Mouse (Mus musculus): ENCODE measurements around the gene Mitf. TPM values are rescaled to one million over a fixed set of nuclear protein-coding genes. Genes with fewer than 3 reads are reported as not detected.

Gene Mitf
- polyA plus RNA-seq, 1 experiment from 2014 or later: 3.1 TPM

- no peaks in the 10 kb centered on the region for H3K9me3 ChIP-seq (ENCODE audit: control insufficient read depth, low read depth, low read length)
- H3K27ac ChIP-seq (ENCODE audit: low read length): no peak overlapping the region
- no peaks in the 10 kb centered on the region for H3K36me3 ChIP-seq (ENCODE audit: control insufficient read depth, insufficient read depth, low read length)
- H3K4me2 ChIP-seq (replicated peaks; ENCODE audit: low read depth, low read length): no peak overlapping the region
- H3K4me3 ChIP-seq (ENCODE audit: low read depth, low read length): no peak overlapping the region
- no peaks in the 10 kb centered on the region for H3K27me3 ChIP-seq (ENCODE audit: control insufficient read depth, insufficient read depth, low read length)
- H3K4me1 ChIP-seq (ENCODE audit: control insufficient read depth, insufficient read depth, low read length): no peaks in the 10 kb centered on the region
- no peak for ATAC-seq (ENCODE audit: insufficient number of reproducible peaks, insufficient read depth, low FRiP score, low read depth)
- no peak overlapping the region for H3K9ac ChIP-seq (replicated peaks; ENCODE audit: low read depth, low read length)
- WGBS: 80% methylated on average over 8 of the region's 8 CpGs
These were observed 48.7 kb downstream of the Mitf start for GRCm38 (mm10) chr6:97855420-97856170.

- H3K4me1 ChIP-seq (ENCODE audit: control insufficient read depth, insufficient read depth, low read length): no peaks in the 10 kb centered on the region
- H3K4me3 ChIP-seq (ENCODE audit: low read depth, low read length): no peak overlapping the region
- H3K27me3 ChIP-seq (ENCODE audit: control insufficient read depth, insufficient read depth, low read length): no peaks in the 10 kb centered on the region
- H3K36me3 ChIP-seq (ENCODE audit: control insufficient read depth, insufficient read depth, low read length): no peaks in the 10 kb centered on the region
- ATAC-seq (ENCODE audit: insufficient number of reproducible peaks, insufficient read depth, low FRiP score, low read depth): no peak
- no peaks in the 10 kb centered on the region for H3K9me3 ChIP-seq (ENCODE audit: control insufficient read depth, low read depth, low read length)
- H3K4me2 ChIP-seq (replicated peaks; ENCODE audit: low read depth, low read length): no peak overlapping the region
- no peak overlapping the region for H3K9ac ChIP-seq (replicated peaks; ENCODE audit: low read depth, low read length)
- H3K27ac ChIP-seq (ENCODE audit: low read length): no peak overlapping the region
- WGBS: 77% methylated on average over 8 of the region's 8 CpGs
These were observed 49.6 kb downstream of the Mitf start for GRCm38 (mm10) chr6:97856502-97856901.

- no peaks in the 10 kb centered on the region for H3K9me3 ChIP-seq (ENCODE audit: control insufficient read depth, low read depth, low read length)
- no peaks in the 10 kb centered on the region for H3K27me3 ChIP-seq (ENCODE audit: control insufficient read depth, insufficient read depth, low read length)
- no peak overlapping the region for H3K4me2 ChIP-seq (replicated peaks; ENCODE audit: low read depth, low read length)
- ATAC-seq (ENCODE audit: insufficient number of reproducible peaks, insufficient read depth, low FRiP score, low read depth): no peak
- H3K4me3 ChIP-seq (ENCODE audit: low read depth, low read length): no peak overlapping the region
- 54% methylated on average over 3 of the region's 3 CpGs for WGBS
- no peaks in the 10 kb centered on the region for H3K4me1 ChIP-seq (ENCODE audit: control insufficient read depth, insufficient read depth, low read length)
- H3K27ac ChIP-seq (ENCODE audit: low read length): no peak overlapping the region
- H3K9ac ChIP-seq (replicated peaks; ENCODE audit: low read depth, low read length): no peak overlapping the region
- H3K36me3 ChIP-seq (ENCODE audit: control insufficient read depth, insufficient read depth, low read length): no peaks in the 10 kb centered on the region
These were observed 50.8 kb downstream of the Mitf start for GRCm38 (mm10) chr6:97857690-97858089.

- Histone ChIP-seq H3K27me3 (ENCODE audit: control insufficient read depth, insufficient read depth, low read length) (no peaks in the 10 kb centered on the region), H3K4me3 (ENCODE audit: low read depth, low read length) (no peak overlapping the region), H3K36me3 (ENCODE audit: control insufficient read depth, insufficient read depth, low read length) (no peaks in the 10 kb centered on the region), H3K4me1 (ENCODE audit: control insufficient read depth, insufficient read depth, low read length) (no peaks in the 10 kb centered on the region), H3K9me3 (ENCODE audit: control insufficient read depth, low read depth, low read length) (no peaks in the 10 kb centered on the region), H3K9ac (replicated peaks; ENCODE audit: low read depth, low read length) (no peak overlapping the region), H3K27ac (ENCODE audit: low read length) (no peak overlapping the region), H3K4me2 (replicated peaks; ENCODE audit: low read depth, low read length) (no peak overlapping the region)
- 89% methylated on average over 7 of the region's 7 CpGs for WGBS
- no peak for ATAC-seq (ENCODE audit: insufficient number of reproducible peaks, insufficient read depth, low FRiP score, low read depth)
These were observed 59.7 kb downstream of the Mitf start for GRCm38 (mm10) chr6:97866575-97866974.

- Histone ChIP-seq H3K4me3 (ENCODE audit: low read depth, low read length) (no peak overlapping the region), H3K27me3 (ENCODE audit: control insufficient read depth, insufficient read depth, low read length) (no peaks in the 10 kb centered on the region), H3K9me3 (ENCODE audit: control insufficient read depth, low read depth, low read length) (no peaks in the 10 kb centered on the region), H3K4me1 (ENCODE audit: control insufficient read depth, insufficient read depth, low read length) (no peaks in the 10 kb centered on the region), H3K4me2 (replicated peaks; ENCODE audit: low read depth, low read length) (no peak overlapping the region), H3K27ac (ENCODE audit: low read length) (no peak overlapping the region), H3K9ac (replicated peaks; ENCODE audit: low read depth, low read length) (no peak overlapping the region), H3K36me3 (ENCODE audit: control insufficient read depth, insufficient read depth, low read length) (no peaks in the 10 kb centered on the region)
- WGBS: 62% methylated on average over 1 of the region's 1 CpGs
- ATAC-seq (ENCODE audit: insufficient number of reproducible peaks, insufficient read depth, low FRiP score, low read depth): no peak
These were observed 61.2 kb downstream of the Mitf start for GRCm38 (mm10) chr6:97868005-97868404.

- no peak overlapping the region for H3K4me2 ChIP-seq (replicated peaks; ENCODE audit: low read depth, low read length)
- H3K27ac ChIP-seq (ENCODE audit: low read length): no peak overlapping the region
- no peaks in the 10 kb centered on the region for H3K9me3 ChIP-seq (ENCODE audit: control insufficient read depth, low read depth, low read length)
- no peak overlapping the region for H3K4me3 ChIP-seq (ENCODE audit: low read depth, low read length)
- no peak for ATAC-seq (ENCODE audit: insufficient number of reproducible peaks, insufficient read depth, low FRiP score, low read depth)
- H3K36me3 ChIP-seq (ENCODE audit: control insufficient read depth, insufficient read depth, low read length): no peaks in the 10 kb centered on the region
- H3K4me1 ChIP-seq (ENCODE audit: control insufficient read depth, insufficient read depth, low read length): no peaks in the 10 kb centered on the region
- no peak overlapping the region for H3K9ac ChIP-seq (replicated peaks; ENCODE audit: low read depth, low read length)
- H3K27me3 ChIP-seq (ENCODE audit: control insufficient read depth, insufficient read depth, low read length): no peaks in the 10 kb centered on the region
- 79% methylated on average over 4 of the region's 4 CpGs for WGBS
These were observed 63.1 kb downstream of the Mitf start for GRCm38 (mm10) chr6:97869953-97870352.

- Histone ChIP-seq H3K4me1 (ENCODE audit: control insufficient read depth, insufficient read depth, low read length) (no peaks in the 10 kb centered on the region), H3K9ac (replicated peaks; ENCODE audit: low read depth, low read length) (no peak overlapping the region), H3K9me3 (ENCODE audit: control insufficient read depth, low read depth, low read length) (no peaks in the 10 kb centered on the region), H3K4me3 (ENCODE audit: low read depth, low read length) (no peak overlapping the region), H3K36me3 (ENCODE audit: control insufficient read depth, insufficient read depth, low read length) (no peaks in the 10 kb centered on the region), H3K27me3 (ENCODE audit: control insufficient read depth, insufficient read depth, low read length) (no peaks in the 10 kb centered on the region), H3K4me2 (replicated peaks; ENCODE audit: low read depth, low read length) (no peak overlapping the region), H3K27ac (ENCODE audit: low read length) (no peak overlapping the region)
- no peak for ATAC-seq (ENCODE audit: insufficient number of reproducible peaks, insufficient read depth, low FRiP score, low read depth)
- WGBS: 92% methylated on average over 4 of the region's 4 CpGs
These were observed 64.6 kb downstream of the Mitf start for GRCm38 (mm10) chr6:97871296-97872030.

GRCm38 (mm10) chr6:97873102-97873501 lies 66.2 kb downstream of the Mitf start:
- 64% methylated on average over 2 of the region's 2 CpGs for WGBS
- H3K4me2 ChIP-seq (replicated peaks; ENCODE audit: low read depth, low read length): no peak overlapping the region
- no peak for ATAC-seq (ENCODE audit: insufficient number of reproducible peaks, insufficient read depth, low FRiP score, low read depth)

More at GRCm38 (mm10) chr6:97873102-97873501, 66.2 kb downstream of the Mitf start:
- Histone ChIP-seq H3K4me3 (ENCODE audit: low read depth, low read length) (no peak overlapping the region), H3K9ac (replicated peaks; ENCODE audit: low read depth, low read length) (no peak overlapping the region), H3K9me3 (ENCODE audit: control insufficient read depth, low read depth, low read length) (no peaks in the 10 kb centered on the region), H3K27ac (ENCODE audit: low read length) (no peak overlapping the region), H3K36me3 (ENCODE audit: control insufficient read depth, insufficient read depth, low read length) (no peaks in the 10 kb centered on the region), H3K27me3 (ENCODE audit: control insufficient read depth, insufficient read depth, low read length) (no peaks in the 10 kb centered on the region), H3K4me1 (ENCODE audit: control insufficient read depth, insufficient read depth, low read length) (no peaks in the 10 kb centered on the region)
